Mouse (Mus musculus) hindbrain, embryonic 16.5 days (tissue): ENCODE measurements around the gene Slc25a13. TPM values are rescaled to one million over a fixed set of nuclear protein-coding genes. Genes with fewer than 3 reads are reported as not detected.

ENCODE experiments used
- ATAC-seq: fragments of 200-750 bp; cut with Nextera tagmentation; 2 replicates; pipeline ENCODE4 v1.8.0; 2017; ENCODE audit warnings: moderate TSS enrichment, moderate library complexity
- H3K27ac ChIP-seq: fragments of 300-500 bp; sonication (generic); 2 replicates; pipeline ENCODE4 v1.5.1; 2014; ENCODE audit warnings: low read depth, mild to moderate bottlenecking, control low read depth, low read length, moderate library complexity
- H3K27me3 ChIP-seq: fragments of 300-500 bp; sonication (generic); replicated peaks from 2 replicates; pipeline ENCODE4 v1.6.1; 2014; ENCODE audit warnings: low read length; ENCODE audit not compliant: control insufficient read depth, insufficient read depth
- H3K36me3 ChIP-seq: fragments of 300-500 bp; sonication (generic); 2 replicates; pipeline ENCODE4 v1.6.1; 2014; ENCODE audit warnings: mild to moderate bottlenecking, low read length, moderate library complexity, mixed read lengths; ENCODE audit not compliant: control insufficient read depth, insufficient read depth
- H3K4me1 ChIP-seq: fragments of 300-500 bp; sonication (generic); 2 replicates; pipeline ENCODE4 v1.6.1; 2014; ENCODE audit warnings: low read depth, low read length; ENCODE audit not compliant: control insufficient read depth, insufficient read depth
- H3K4me2 ChIP-seq: fragments of 300-500 bp; sonication (generic); 2 replicates; pipeline ENCODE4 v1.6.1; 2014; ENCODE audit warnings: mild to moderate bottlenecking, low read length, control low read depth, moderate library complexity
- H3K4me3 ChIP-seq: fragments of 300-500 bp; sonication (generic); 2 replicates; pipeline ENCODE4 v1.5.1; 2014; ENCODE audit warnings: mild to moderate bottlenecking, low read length, control low read depth, moderate library complexity
- H3K9ac ChIP-seq: fragments of 300-500 bp; sonication (generic); 2 replicates; pipeline ENCODE4 v1.6.1; 2014; ENCODE audit warnings: low read depth, mild to moderate bottlenecking, control low read depth, low read length, moderate library complexity
- H3K9me3 ChIP-seq: fragments of 300-500 bp; sonication (generic); 2 replicates; pipeline ENCODE4 v1.6.1; 2014; ENCODE audit warnings: mild to moderate bottlenecking, low read length, moderate library complexity; ENCODE audit not compliant: control insufficient read depth
- WGBS: fragments of 180-500 bp; shearing (Covaris S2); extraction: QIAGEN DNeasy Blood & Tissue Kit; methylation state at CpG from one replicate; pipeline ENCODE4 v1.1.7; 2014; 5-methylcytosine and 5-hydroxymethylcytosine counted together
- polyA plus RNA-seq: library from polyadenylated mRNA; unstranded; fragments of >200 nt; fragmentation: Nextera tagmentation; extraction: Ambion mirVana; gene quantifications from 2 replicates; pipeline ENCODE4 v1.2.1, GENCODE M21; 2015

The Slc25a13 gene
- polyA plus RNA-seq, 1 experiment from 2014 or later, result 6.3 TPM

DNA sequence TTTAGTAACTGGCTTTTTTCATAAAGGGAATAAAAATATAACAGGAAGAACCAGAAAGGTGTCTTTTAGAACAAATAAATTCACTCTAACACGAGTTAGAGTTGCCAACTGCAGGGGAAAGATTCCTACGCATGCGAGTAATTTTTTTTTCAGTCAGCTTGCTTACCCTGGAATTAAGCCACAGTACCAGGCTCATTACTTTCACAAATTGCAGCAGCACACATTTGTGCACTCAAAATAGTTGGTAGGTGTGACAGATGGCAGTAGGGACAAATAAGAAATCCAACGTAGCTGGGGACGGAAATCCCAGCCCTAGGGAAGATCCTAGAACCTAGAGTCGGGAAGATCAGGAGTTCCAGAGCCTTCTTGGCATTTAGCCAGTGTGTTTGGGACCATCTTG, 22.1 kb downstream of the Slc25a13 start:
- no peak for ATAC-seq
- Histone ChIP-seq H3K4me2 (no peak overlapping the region), H3K27ac (no peak overlapping the region), H3K9me3 (no peaks in the 10 kb centered on the region), H3K9ac (no peak overlapping the region), H3K4me3 (no peak overlapping the region), H3K36me3 (no peaks in the 10 kb centered on the region), H3K4me1 (no peaks in the 10 kb centered on the region), H3K27me3 (no peaks in the 10 kb centered on the region)
- WGBS, result 78% methylated on average over 6 of the region's 6 CpGs

- no peak for ATAC-seq
- H3K9me3 ChIP-seq, result no peaks in the 10 kb centered on the region
Observed at GRCm38 (mm10) chr6:6193906-6194305, 23.1 kb downstream of the Slc25a13 start.

DNA sequence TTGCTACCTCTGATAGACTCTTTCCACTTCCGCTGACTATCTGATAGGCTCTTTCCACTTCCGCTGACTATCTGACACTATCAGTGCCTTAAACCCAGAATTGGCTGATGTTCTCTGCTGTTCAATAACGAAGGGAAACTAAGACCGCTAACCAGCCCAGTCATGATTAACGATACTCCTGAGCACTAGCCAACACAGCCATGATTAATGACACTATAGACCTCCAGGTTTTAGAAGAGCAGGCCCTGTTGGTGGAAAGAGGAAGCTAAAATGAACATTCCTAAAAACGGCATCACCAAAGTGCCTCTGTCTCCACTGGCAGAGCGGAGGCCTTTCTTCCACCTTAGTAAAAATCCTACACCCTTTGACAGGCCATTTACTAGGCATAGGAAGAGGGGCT, 24.6 kb downstream of the Slc25a13 start:
- WGBS, result 86% methylated on average over 7 of the region's 7 CpGs

More at GRCm38 (mm10) chr6:6193906-6194305, 23.1 kb downstream of the Slc25a13 start:
- H3K4me1 ChIP-seq, result no peaks in the 10 kb centered on the region
- H3K9ac ChIP-seq, result no peak overlapping the region
- H3K36me3 ChIP-seq, result no peaks in the 10 kb centered on the region
- 88% methylated on average over 13 of the region's 13 CpGs for WGBS
- no peak overlapping the region for H3K4me3 ChIP-seq
- H3K27me3 ChIP-seq, result no peaks in the 10 kb centered on the region
- H3K4me2 ChIP-seq, result no peak overlapping the region
- H3K27ac ChIP-seq, result no peak overlapping the region

GRCm38 (mm10) chr6:6191596-6192337, 25.2 kb downstream of the Slc25a13 start:
- Histone ChIP-seq H3K36me3 (no peaks in the 10 kb centered on the region), H3K27me3 (no peaks in the 10 kb centered on the region), H3K9ac (no peak overlapping the region), H3K27ac (no peak overlapping the region), H3K9me3 (no peaks in the 10 kb centered on the region), H3K4me2 (no peak overlapping the region), H3K4me1 (no peaks in the 10 kb centered on the region), H3K4me3 (no peak overlapping the region)
- WGBS, result 76% methylated on average over 8 of the region's 8 CpGs
- ATAC-seq, result no peak

More for the DNA sequence above, 24.6 kb downstream of the Slc25a13 start:
- no peaks in the 10 kb centered on the region for H3K4me1 ChIP-seq
- H3K4me2 ChIP-seq, result no peak overlapping the region
- H3K27me3 ChIP-seq, result no peaks in the 10 kb centered on the region
- no peak overlapping the region for H3K4me3 ChIP-seq
- H3K36me3 ChIP-seq, result no peaks in the 10 kb centered on the region
- 0 out of 2 replicates have a peak, but pooled peaks have one; percentile 48 for ATAC-seq
- no peak overlapping the region for H3K27ac ChIP-seq
- H3K9me3 ChIP-seq, result no peaks in the 10 kb centered on the region
- no peak overlapping the region for H3K9ac ChIP-seq

GRCm38 (mm10) chr6:6188970-6189369, 28.0 kb downstream of the Slc25a13 start:
- WGBS, result 85% methylated on average over 6 of the region's 6 CpGs
- Histone ChIP-seq H3K4me2 (no peak overlapping the region), H3K4me3 (no peak overlapping the region), H3K9ac (no peak overlapping the region), H3K27ac (no peak overlapping the region), H3K9me3 (no peaks in the 10 kb centered on the region), H3K27me3 (no peaks in the 10 kb centered on the region), H3K36me3 (no peaks in the 10 kb centered on the region), H3K4me1 (no peaks in the 10 kb centered on the region)
- ATAC-seq, result no peak

- 89% methylated on average over 4 of the region's 4 CpGs for whole genome bisulfite sequencing
- H3K4me2 ChIP-seq, result no peak overlapping the region
- H3K4me1 ChIP-seq, result no peaks in the 10 kb centered on the region
- H3K27me3 ChIP-seq, result no peaks in the 10 kb centered on the region
- H3K9me3 ChIP-seq, result no peaks in the 10 kb centered on the region
- H3K27ac ChIP-seq, result no peak overlapping the region
- H3K9ac ChIP-seq, result no peak overlapping the region
- no peaks in the 10 kb centered on the region for H3K36me3 ChIP-seq
- no peak for ATAC-seq
- H3K4me3 ChIP-seq, result no peak overlapping the region
Observed at GRCm38 (mm10) chr6:6186468-6186867, 30.5 kb downstream of the Slc25a13 start.

- H3K27ac ChIP-seq, result no peak overlapping the region
- no peak overlapping the region for H3K9ac ChIP-seq
- no peak for ATAC-seq
- H3K4me1 ChIP-seq, result no peaks in the 10 kb centered on the region
- H3K4me3 ChIP-seq, result no peak overlapping the region
- H3K36me3 ChIP-seq, result no peaks in the 10 kb centered on the region
- 88% methylated on average over 3 of the region's 3 CpGs for WGBS
- H3K4me2 ChIP-seq, result no peak overlapping the region
- H3K27me3 ChIP-seq, result no peaks in the 10 kb centered on the region
- H3K9me3 ChIP-seq, result no peaks in the 10 kb centered on the region
Observed at GRCm38 (mm10) chr6:6185735-6186068, 31.3 kb downstream of the Slc25a13 start.

DNA sequence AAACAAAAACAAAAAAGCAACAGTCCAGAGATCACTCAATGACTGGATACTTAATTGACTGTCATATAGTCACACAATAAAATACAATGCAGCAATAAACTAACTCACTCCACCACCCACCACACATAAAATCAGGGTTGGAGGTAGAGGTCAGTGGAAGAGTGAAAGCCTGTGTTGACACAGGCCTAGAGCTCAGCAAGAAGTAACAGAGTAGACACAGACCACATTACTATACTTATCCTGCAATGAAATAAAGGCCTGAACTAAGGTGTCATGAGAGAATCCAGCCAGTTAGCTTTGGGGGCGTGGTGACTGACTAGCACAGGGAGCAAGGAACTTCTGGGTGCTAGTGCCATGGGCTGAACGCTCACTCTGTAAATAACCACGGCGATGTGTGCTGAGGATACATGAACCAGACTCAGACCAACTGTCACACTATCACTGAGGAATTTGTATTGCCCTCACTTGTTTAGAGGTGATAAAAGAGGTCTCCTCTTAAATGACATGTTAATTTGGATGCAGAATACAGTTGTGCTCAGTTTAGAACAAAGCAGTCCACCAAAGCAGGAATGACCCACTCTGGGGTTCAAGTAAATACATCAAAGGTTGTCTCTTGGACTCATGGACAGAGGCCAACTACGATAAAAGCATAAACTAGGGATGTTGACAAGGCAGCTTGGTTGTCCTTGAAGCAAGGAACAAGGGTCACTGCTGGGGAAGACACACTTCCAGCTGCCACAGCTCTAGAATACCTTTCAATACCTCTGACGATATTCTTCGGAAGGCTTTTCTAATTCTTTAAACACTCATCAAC, 31.8 kb downstream of the Slc25a13 start:
- Histone ChIP-seq H3K9ac (no peak overlapping the region), H3K9me3 (no peaks in the 10 kb centered on the region), H3K4me3 (no peak overlapping the region), H3K27me3 (no peaks in the 10 kb centered on the region), H3K4me1 (no peaks in the 10 kb centered on the region), H3K36me3 (no peaks in the 10 kb centered on the region), H3K27ac (no peak overlapping the region), H3K4me2 (no peak overlapping the region)
- no peak for ATAC-seq
- WGBS, result 86% methylated on average over 7 of the region's 7 CpGs

- H3K4me1 ChIP-seq, result no peaks in the 10 kb centered on the region
- H3K27ac ChIP-seq, result no peak overlapping the region
- ATAC-seq, result no peak
- no peaks in the 10 kb centered on the region for H3K36me3 ChIP-seq
- WGBS, result 45% methylated on average over 8 of the region's 8 CpGs
- H3K9me3 ChIP-seq, result no peaks in the 10 kb centered on the region
- H3K27me3 ChIP-seq, result no peaks in the 10 kb centered on the region
- no peak overlapping the region for H3K4me3 ChIP-seq
- no peak overlapping the region for H3K9ac ChIP-seq
- H3K4me2 ChIP-seq, result no peak overlapping the region
Observed at GRCm38 (mm10) chr6:6183601-6184000, 33.4 kb downstream of the Slc25a13 start.
